Mouse (Mus musculus) embryonic fibroblast, embryonic 13.5 days (primary cell): ENCODE measurements at regions not wholly inside any gene's neighbourhood (a gene's known extent, or its start where the extent isn't known, plus 50 kb on each side); places are given as distances from the start of the nearest gene placed in this dataset.

Source experiments
- CTCF ChIP-seq: IDR thresholded peaks from 2 replicates; pipeline ENCODE4 v1.5.1; 2011; ENCODE audit warnings: mild to moderate bottlenecking, control low read depth, low read length, moderate library complexity, borderline replicate concordance; ENCODE audit not compliant: insufficient read depth
- POLR2A ChIP-seq: IDR thresholded peaks from 2 replicates; pipeline ENCODE4 v1.6.1; 2011; ENCODE audit warnings: low read depth, mild to moderate bottlenecking, control low read depth, low read length, moderate library complexity

GRCm38 (mm10) chr13:83382609-83383008, 121.2 kb upstream of the Mef2c start:
- no peak for TF ChIP-seq CTCF
- TF ChIP-seq POLR2A = no peak
